Mouse (Mus musculus): ENCODE results near the gene Mpzl2.

Gene Mpzl2

DNA sequence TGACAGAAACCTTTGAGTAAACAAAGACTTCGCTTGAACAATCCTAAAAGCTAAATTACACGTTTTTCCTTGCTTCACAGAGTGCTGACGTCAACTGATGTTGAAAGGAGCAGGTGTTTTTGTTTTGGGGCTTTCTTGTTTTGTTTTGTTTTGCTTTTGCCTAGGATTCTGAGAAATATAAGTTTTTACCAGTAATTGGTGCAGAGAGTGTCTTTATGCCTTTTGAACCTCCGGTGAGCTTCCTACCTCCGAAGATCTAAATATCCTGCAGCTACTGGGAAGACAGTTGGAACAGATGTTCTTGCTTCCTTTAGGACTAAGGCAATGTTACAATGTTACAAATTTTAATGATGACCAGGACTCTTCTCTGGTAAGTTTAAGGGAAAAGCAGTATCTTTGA lies at the start of gene Mpzl2:
TSS of gene Mpzl2 (plus strand) at position 301 of the 400 bp plus-strand sequence.
- DNase-seq (ENCODE audit: extremely low read depth, insufficient read length, low spot score) = no peak

DNA sequence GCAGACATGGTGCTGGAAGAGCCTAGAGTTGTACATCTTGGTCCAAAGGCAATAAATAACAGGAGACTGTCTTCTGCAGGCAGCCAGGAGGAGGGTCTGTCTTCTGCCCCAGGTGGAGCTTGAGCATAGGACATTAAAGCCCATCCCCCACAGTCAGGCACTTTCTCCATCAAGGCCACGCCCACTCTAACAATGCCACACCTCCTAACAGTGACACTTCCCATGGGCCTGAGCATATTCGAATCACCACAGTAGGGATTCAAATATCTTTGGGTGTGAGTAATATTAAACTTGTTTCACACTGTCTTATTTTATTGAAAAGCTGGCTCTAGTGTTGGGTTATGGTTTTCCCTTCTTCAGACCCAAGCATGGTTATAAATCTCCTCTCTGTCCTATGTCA lies 47.8 kb upstream of the Mpzl2 start:
- no peak for DNase-seq (ENCODE audit: extremely low read depth, insufficient read length, low spot score)

- DNase-seq (ENCODE audit: extremely low read depth, insufficient read length, low spot score) = no peak
Observed at GRCm38 (mm10) chr9:44992271-44992670, 47.3 kb upstream of the Mpzl2 start.

DNA sequence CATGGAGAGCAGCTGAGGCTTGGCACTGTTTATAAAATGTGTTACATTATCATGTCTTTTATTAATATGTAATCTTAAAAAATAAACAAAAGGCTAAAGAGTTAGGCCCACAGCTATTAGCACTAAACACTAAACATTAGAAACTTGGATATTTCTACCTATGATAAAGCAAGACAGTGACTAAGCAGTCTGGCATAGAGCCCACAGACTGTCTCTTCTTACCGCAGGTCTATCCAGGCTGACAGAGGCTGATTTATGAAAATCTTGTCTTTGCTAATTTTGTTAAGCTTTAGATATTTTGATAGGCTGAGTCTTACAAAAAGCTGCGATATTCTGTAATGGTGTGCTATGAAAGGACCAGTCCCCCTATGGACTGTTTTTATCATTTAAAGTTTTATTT lies 46.3 kb upstream of the Mpzl2 start:
- no peak for DNase-seq (ENCODE audit: extremely low read depth, insufficient read length, low spot score)

DNA sequence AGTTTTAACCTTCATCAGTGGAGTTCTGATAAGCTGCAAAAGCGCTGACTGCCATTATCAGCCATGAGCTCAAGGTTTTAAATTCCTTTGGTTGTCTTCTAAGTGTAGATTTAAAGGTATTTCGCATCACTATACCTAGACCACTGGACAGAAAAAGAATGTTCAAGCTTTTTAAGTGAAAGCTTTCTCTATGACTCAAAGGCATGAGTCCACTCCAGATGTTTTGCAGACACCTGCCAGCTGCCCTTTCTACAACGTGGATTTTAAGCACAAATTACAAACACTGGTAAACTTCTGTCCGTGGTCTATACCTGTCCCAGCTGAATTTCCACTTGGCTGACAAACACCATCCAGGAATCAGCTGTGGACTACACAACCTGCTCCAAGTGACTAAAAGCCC lies 44.6 kb upstream of the Mpzl2 start:
- no peak for DNase-seq (ENCODE audit: extremely low read depth, insufficient read length, low spot score)

GRCm38 (mm10) chr9:44996590-44996989 lies 43.0 kb upstream of the Mpzl2 start:
- DNase-seq (ENCODE audit: extremely low read depth, insufficient read length, low spot score) = no peak

- DNase-seq (ENCODE audit: extremely low read depth, insufficient read length, low spot score) = no peak
Observed at GRCm38 (mm10) chr9:44998138-44998537, 41.5 kb upstream of the Mpzl2 start.

- DNase-seq (ENCODE audit: extremely low read depth, insufficient read length, low spot score) = no peak
Observed at GRCm38 (mm10) chr9:44999171-44999570, 40.4 kb upstream of the Mpzl2 start.

GRCm38 (mm10) chr9:44999776-45000175 lies 39.8 kb upstream of the Mpzl2 start:
- DNase-seq (ENCODE audit: extremely low read depth, insufficient read length, low spot score) = no peak

DNA sequence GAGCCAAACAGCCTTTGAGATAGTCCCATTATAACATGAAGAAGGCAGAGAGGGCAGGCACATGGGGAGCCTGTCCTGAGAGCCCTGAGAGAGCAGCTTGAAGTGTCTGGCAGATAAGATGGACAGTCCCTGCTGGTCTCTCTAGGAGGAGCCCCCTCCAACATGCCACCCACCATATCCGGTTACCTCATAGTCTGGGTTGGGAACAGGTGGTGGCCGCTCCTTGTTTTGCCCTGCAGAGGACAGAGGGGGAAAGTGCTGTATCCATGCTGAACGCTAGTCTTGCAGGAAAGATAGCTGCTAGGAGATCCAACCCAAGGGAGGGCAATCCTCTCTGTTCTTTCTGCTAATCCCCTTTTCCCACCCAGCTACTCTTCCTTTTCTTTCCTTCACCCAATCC lies 39.4 kb upstream of the Mpzl2 start:
- no peak for DNase-seq (ENCODE audit: extremely low read depth, insufficient read length, low spot score)

DNA sequence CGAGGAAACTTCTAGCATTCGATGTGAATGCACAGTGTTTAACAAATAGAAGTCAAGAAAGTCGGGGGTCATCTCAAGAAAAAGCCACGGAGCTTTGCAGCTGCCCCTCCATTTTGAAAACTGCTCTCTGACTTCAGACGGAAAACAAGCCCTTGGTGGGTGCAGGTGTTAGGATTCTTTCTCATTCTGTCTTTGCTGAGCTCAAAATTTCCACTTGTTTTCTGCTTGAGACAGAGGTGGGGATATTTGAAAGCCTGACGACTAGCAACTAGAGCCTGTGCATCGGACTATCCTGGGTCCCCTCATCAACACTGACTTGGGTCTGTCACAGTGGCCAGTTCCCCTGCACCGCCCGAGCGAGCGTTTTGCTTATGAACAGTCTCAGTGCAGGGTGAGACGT lies 32.2 kb upstream of the Mpzl2 start:
- DNase-seq (ENCODE audit: extremely low read depth, insufficient read length, low spot score) = no peak

- DNase-seq (ENCODE audit: extremely low read depth, insufficient read length, low spot score) = no peak
Observed at GRCm38 (mm10) chr9:45008342-45008741, 31.3 kb upstream of the Mpzl2 start.

- DNase-seq (ENCODE audit: extremely low read depth, insufficient read length, low spot score) = no peak
Observed at GRCm38 (mm10) chr9:45009180-45010078, 30.2 kb upstream of the Mpzl2 start, which contains the start of gene Cd3e. Cd3e (minus strand) TSS chr9:45009627.

- no peak for DNase-seq (ENCODE audit: extremely low read depth, insufficient read length, low spot score)
Observed at GRCm38 (mm10) chr9:45010461-45010860, 29.1 kb upstream of the Mpzl2 start.

- DNase-seq (ENCODE audit: extremely low read depth, insufficient read length, low spot score) = no peak
Observed at GRCm38 (mm10) chr9:45011291-45011690, 28.3 kb upstream of the Mpzl2 start.

DNA sequence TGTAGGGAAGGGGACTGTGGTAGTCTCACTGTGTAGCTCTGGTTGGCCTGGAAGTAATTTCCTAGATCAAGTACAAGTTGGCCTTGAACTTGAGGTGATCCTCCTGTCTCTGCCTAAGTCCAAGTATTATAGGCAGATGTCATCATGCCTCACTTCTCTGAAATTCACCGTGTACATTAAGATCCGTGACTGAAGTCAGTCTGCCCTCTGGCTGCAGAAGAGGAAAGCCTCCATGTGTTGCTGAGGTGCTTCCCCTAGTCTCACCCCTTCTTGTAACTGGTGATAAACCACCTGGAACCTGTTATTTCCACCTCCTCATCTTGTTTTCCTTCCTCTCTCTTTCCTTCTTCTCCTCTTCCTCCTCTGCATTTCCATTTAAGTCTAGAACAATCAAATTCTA lies 24.7 kb upstream of the Mpzl2 start:
- DNase-seq (ENCODE audit: extremely low read depth, insufficient read length, low spot score) = no peak

DNA sequence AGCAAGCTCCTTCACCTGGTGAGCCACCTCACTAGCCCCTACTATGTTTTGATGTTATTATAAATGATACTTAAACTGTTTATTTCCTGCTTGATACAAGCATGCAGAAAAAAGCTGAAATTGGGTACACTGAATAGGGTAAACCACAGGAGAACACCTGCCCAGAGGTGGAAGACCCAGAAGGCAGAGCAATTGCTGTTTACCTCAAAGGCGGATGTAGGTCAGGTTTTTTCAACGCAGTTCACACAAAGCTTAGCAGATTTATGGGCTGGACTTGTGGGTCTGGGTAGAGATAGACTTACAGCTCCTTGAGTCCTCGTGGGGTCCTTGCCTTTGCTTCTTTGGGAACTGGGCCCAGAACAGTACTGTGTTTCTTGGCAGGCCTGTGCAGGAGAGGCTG lies 23.8 kb upstream of the Mpzl2 start:
- no peak for DNase-seq (ENCODE audit: extremely low read depth, insufficient read length, low spot score)

- DNase-seq (ENCODE audit: extremely low read depth, insufficient read length, low spot score) = no peak
Observed at GRCm38 (mm10) chr9:45018031-45018430, 21.6 kb upstream of the Mpzl2 start.

GRCm38 (mm10) chr9:45022800-45023199 lies 16.8 kb upstream of the Mpzl2 start:
- DNase-seq (ENCODE audit: extremely low read depth, insufficient read length, low spot score) = no peak

GRCm38 (mm10) chr9:45023638-45024037 lies 16.0 kb upstream of the Mpzl2 start:
- DNase-seq (ENCODE audit: extremely low read depth, insufficient read length, low spot score) = no peak

DNA sequence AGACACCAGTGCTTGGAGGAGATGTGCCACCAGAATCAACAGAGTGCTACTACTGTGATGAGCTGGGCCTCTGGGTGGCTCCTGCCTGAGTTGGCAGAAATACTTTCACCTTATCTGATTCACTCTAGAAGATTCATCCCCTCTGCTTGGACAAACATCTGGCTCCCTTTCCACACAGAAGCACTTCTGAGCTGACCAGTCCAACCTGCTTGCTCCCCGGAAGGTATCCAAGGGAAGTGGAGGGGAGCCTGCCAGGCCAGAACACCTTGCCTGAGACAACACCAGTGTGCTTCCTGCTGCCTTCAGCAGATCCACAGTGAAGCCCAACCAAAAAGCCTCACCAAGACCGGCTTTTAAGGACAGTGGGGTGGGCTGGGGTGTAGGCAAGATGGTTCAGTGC lies 15.4 kb upstream of the Mpzl2 start:
- DNase-seq (ENCODE audit: extremely low read depth, insufficient read length, low spot score) = no peak

DNA sequence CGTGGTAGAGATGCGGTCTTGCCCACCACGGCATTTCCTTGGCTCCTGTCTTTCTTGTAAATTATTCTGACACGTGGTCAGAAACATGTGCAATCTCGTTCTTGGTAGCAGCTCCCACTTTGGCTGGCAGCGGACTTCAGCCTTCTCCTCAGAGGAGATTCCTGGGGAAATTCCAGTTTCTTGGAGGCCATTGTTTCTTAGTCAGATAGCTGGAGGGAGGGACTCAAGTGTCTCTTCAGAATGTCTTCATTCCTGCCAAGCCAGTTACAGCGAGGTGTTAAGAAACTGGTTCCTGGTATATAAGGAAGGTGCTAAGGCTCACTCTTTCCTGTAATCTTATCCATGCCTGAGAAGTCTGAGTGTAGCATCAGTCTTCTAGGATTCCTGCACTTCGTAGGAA lies 12.2 kb upstream of the Mpzl2 start:
- DNase-seq (ENCODE audit: extremely low read depth, insufficient read length, low spot score) = no peak

DNA sequence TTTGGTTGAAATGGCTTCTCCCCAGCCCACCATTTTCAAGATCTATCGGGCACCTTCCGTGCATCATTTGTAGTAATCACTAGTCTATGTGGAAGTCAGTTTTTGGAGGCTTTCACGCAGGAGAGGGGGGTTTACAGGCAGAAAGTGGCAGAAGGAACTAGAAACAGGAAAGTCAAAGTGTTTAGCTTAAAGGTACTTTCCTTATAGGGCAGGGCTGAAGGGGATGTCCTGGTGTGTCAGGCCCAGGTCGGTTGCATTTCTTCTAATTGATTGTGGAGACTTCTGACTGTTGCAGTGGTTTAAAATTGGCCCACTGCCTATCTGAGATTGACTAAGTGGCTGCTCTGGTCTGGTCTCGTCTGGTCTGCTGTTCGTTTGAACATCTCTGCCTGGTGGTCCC lies 9.3 kb upstream of the Mpzl2 start:
- no peak for DNase-seq (ENCODE audit: extremely low read depth, insufficient read length, low spot score)
